ENCODE assay signal across 11 mouse cellular contexts in genomic region chr5:21608311-21609304, GRCm38 (mm10). TPM values are rescaled to one million over a fixed set of nuclear protein-coding genes. Genes with fewer than 3 reads are reported as not detected.
DNase-seq lines count a peak whose midpoint lies in the region; ATAC-seq and TF ChIP-seq lines count a peak whose summit lies in the region.
"Had no signal": no experiment of that assay in that cellular context is flagged by ENCODE, and none has a peak within 500 bp of the region (broad histone marks: within the 10 kb centered on the region; RNA-seq: fewer than 3 reads in every experiment).

No protein-coding gene starts in this region.

- no peak for TF ChIP-seq POLR2A in brain, embryonic 14.5 days (IDR thresholded peaks at IDR 0.05; ENCODE audit: borderline replicate concordance, extremely low read depth, insufficient read depth, insufficient read length, poor library complexity, severe bottlenecking)

- no peaks in the 10 kb centered on the region for H3K36me3 ChIP-seq in forebrain, embryonic 14.5 days (ENCODE audit: control insufficient read depth, insufficient read depth, low read length)
- no peaks in the 10 kb centered on the region for H3K36me3 ChIP-seq in forebrain, embryonic 12.5 days (replicated peaks)
- no peaks in the 10 kb centered on the region for H3K36me3 ChIP-seq in liver, embryonic 11.5 days (ENCODE audit: control insufficient read depth, insufficient read depth, low read length)
- H3K36me3 ChIP-seq: stomach, embryonic 15.5 days had no signal

- ATAC-seq in forebrain, embryonic 14.5 days, result peak; percentile 67; the same call in 1 of the 2 replicates
- ATAC-seq in forebrain, embryonic 12.5 days (ENCODE audit: low FRiP score), result no peak
- ATAC-seq in liver, embryonic 11.5 days (replicated peaks; ENCODE audit: low FRiP score), result no peak

- H3K4me3 ChIP-seq in forebrain, embryonic 14.5 days (ENCODE audit: low read depth, low read length), result no peak overlapping the region
- no peak overlapping the region for H3K4me3 ChIP-seq in forebrain, embryonic 12.5 days (replicated peaks)
- H3K4me3 ChIP-seq in liver, embryonic 11.5 days (ENCODE audit: low read depth, low read length), result no peak overlapping the region
- H3K4me3 ChIP-seq: stomach, embryonic 15.5 days had no signal

- intact Hi-C loops in left cerebral cortex, postnatal 25 days (cut with DNase I), result loop anchor here (2.0 kb wide), 2 partner anchors 36 to 106 kb away; no protein-coding TSS in a partner anchor
- intact Hi-C loops in heart, postnatal 14 days (cut with DNase I), result no loop called here

- peak overlapping the region; percentile 78; the same call in 1 of the 2 replicates for H3K27ac ChIP-seq in forebrain, embryonic 14.5 days (ENCODE audit: low read depth, low read length)
- no peak overlapping the region for H3K27ac ChIP-seq in forebrain, embryonic 12.5 days
- no peak overlapping the region for H3K27ac ChIP-seq in liver, embryonic 11.5 days (ENCODE audit: low read depth, low read length)
- H3K27ac ChIP-seq: macrophage; stomach, embryonic 15.5 days had no signal

- no peak overlapping the region for H3K9ac ChIP-seq in forebrain, embryonic 14.5 days (ENCODE audit: low read length)
- H3K9ac ChIP-seq in forebrain, embryonic 12.5 days, result no peak overlapping the region
- H3K9ac ChIP-seq in liver, embryonic 11.5 days (ENCODE audit: low read depth, low read length), result no peak overlapping the region
- H3K9ac ChIP-seq: stomach, embryonic 15.5 days had no signal

- no peaks in the 10 kb centered on the region for H3K4me1 ChIP-seq in forebrain, embryonic 14.5 days (ENCODE audit: control insufficient read depth, insufficient read depth, low read length)
- no peaks in the 10 kb centered on the region for H3K4me1 ChIP-seq in forebrain, embryonic 12.5 days
- no peaks in the 10 kb centered on the region for H3K4me1 ChIP-seq in liver, embryonic 11.5 days (replicated peaks; ENCODE audit: control insufficient read depth, insufficient read depth, low read length)
- H3K4me1 ChIP-seq: stomach, embryonic 15.5 days had no signal

- no peak overlapping the region for H3K4me2 ChIP-seq in forebrain, embryonic 14.5 days (ENCODE audit: low read length)
- H3K4me2 ChIP-seq in forebrain, embryonic 12.5 days, result no peak overlapping the region
- H3K4me2 ChIP-seq in liver, embryonic 11.5 days, result no peak overlapping the region
- H3K4me2 ChIP-seq: stomach, embryonic 15.5 days had no signal

- 72% methylated on average over 12 of the region's 12 CpGs for WGBS in forebrain, embryonic 14.5 days
- 79% methylated on average over 12 of the region's 12 CpGs for WGBS in forebrain, embryonic 12.5 days
- WGBS in liver, embryonic 11.5 days, result 76% methylated on average over 12 of the region's 12 CpGs

- no peaks in the 10 kb centered on the region for H3K27me3 ChIP-seq in forebrain, embryonic 14.5 days (replicated peaks; ENCODE audit: control insufficient read depth, insufficient read depth, low read length)
- no peaks in the 10 kb centered on the region for H3K27me3 ChIP-seq in forebrain, embryonic 12.5 days
- no peaks in the 10 kb centered on the region for H3K27me3 ChIP-seq in liver, embryonic 11.5 days (replicated peaks; ENCODE audit: control insufficient read depth, insufficient read depth, low read length)
- H3K27me3 ChIP-seq: stomach, embryonic 15.5 days had no signal

- TF ChIP-seq CTCF in brain, embryonic 14.5 days (IDR thresholded peaks at IDR 0.05; ENCODE audit: borderline replicate concordance, extremely low read depth, insufficient read depth, insufficient read length), result no peak

- peak; percentile 70 for DNase-seq in forebrain, embryonic 14.5 days (ENCODE audit: low spot score)
- DNase-seq in brain, embryonic 14.5 days (ENCODE audit: low read depth), result peak; percentile 71
- DNase-seq in frontal cortex, postnatal 36 days (ENCODE audit: low spot score in 2 of 2), result peak; percentile 51 to 76
- peak; percentile 36 to 85 for DNase-seq in left cerebral cortex, postnatal 25 days (ENCODE audit: low spot score in 2 of 2)
- no peak for DNase-seq in urinary bladder, postnatal 36 days (ENCODE audit: low spot score in 2 of 2)
- no peak for DNase-seq in heart, postnatal 14 days
- no peak for DNase-seq in liver, embryonic 11.5 days (ENCODE audit: low spot score)

- no peaks in the 10 kb centered on the region for H3K9me3 ChIP-seq in forebrain, embryonic 14.5 days (replicated peaks; ENCODE audit: control insufficient read depth, low read length)
- H3K9me3 ChIP-seq in forebrain, embryonic 12.5 days, result no peaks in the 10 kb centered on the region
- no peaks in the 10 kb centered on the region for H3K9me3 ChIP-seq in liver, embryonic 11.5 days (ENCODE audit: control insufficient read depth, low read length)
- H3K9me3 ChIP-seq: stomach, embryonic 15.5 days had no signal

RNA-seq across cellular contexts. Expression of gene Fbxl13, which starts 36.8 kb away (rescaled TPM):
- 0.10 and 0.18 TPM in 2 replicates for polyA plus RNA-seq in forebrain, embryonic 14.5 days (2014; fragmentation: Nextera tagmentation; extraction: Ambion mirVana)
- 0.22 and 0.32 TPM in 2 replicates for polyA plus RNA-seq in forebrain, embryonic 12.5 days (2016; fragmentation: Nextera tagmentation; extraction: Ambion mirVana)
- polyA plus RNA-seq in brain, embryonic 14.5 days (2012; rRNA removed), result 0.42 and 0.54 TPM in 2 replicates
- under 1 TPM; 0.16 to 0.30 TPM for total RNA-seq in left cerebral cortex, postnatal 25 days (2021)
- total RNA-seq in heart, postnatal 14 days (2021), result under 1 TPM; 0.14 to 0.15 TPM
- polyA plus RNA-seq in liver, embryonic 11.5 days (2014; fragmentation: Nextera tagmentation; extraction: Ambion mirVana), result 0.23 and 0.32 TPM in 2 replicates
- total RNA-seq: hematopoietic stem cell, adult 5-6 weeks had no signal
- polyA plus RNA-seq: macrophage had no signal

RNA-seq across cellular contexts. Expression of gene Armc10, which starts 37.0 kb away (rescaled TPM):
- polyA plus RNA-seq in forebrain, embryonic 14.5 days (2014; fragmentation: Nextera tagmentation; extraction: Ambion mirVana), result 93.3 and 101 TPM in 2 replicates
- polyA plus RNA-seq in forebrain, embryonic 12.5 days (2016; fragmentation: Nextera tagmentation; extraction: Ambion mirVana), result 75.4 and 80.1 TPM in 2 replicates
- polyA plus RNA-seq in brain, embryonic 14.5 days (2012; rRNA removed), result 91.6 and 112 TPM in 2 replicates
- 10 to 100 TPM; 19.4 to 20.6 TPM for total RNA-seq in left cerebral cortex, postnatal 25 days (2021)
- total RNA-seq in heart, postnatal 14 days (2021), result 10 to 100 TPM in 1 of 2 experiments, 1 to 10 TPM in 1; 9.9 to 10.1 TPM
- 29.7 and 29.8 TPM in 2 replicates for polyA plus RNA-seq in liver, embryonic 11.5 days (2014; fragmentation: Nextera tagmentation; extraction: Ambion mirVana)

Comparison
In these comparisons a context has a peak if more than half of its experiments do, and no peak if none do; other contexts are left out.
1. DNase-seq: peak in forebrain, embryonic 14.5 days (single experiment), brain, embryonic 14.5 days (single experiment), frontal cortex, postnatal 36 days (2 of 2) and left cerebral cortex, postnatal 25 days (2 of 2); none in urinary bladder, postnatal 36 days (0 of 2), heart, postnatal 14 days (0 of 2) and liver, embryonic 11.5 days (single experiment).